Mouse (Mus musculus) spleen, postnatal 10 days (tissue): ENCODE data around the gene Myd88.

Experiments
- DNase-seq, 2 experiments: peaks; one replicate each; pipeline ENCODE4 v3.0.0; 2021 to 2022; ENCODE audit warnings: low spot score in 2 of 2

Gene Myd88

GRCm38 (mm10) chr9:119340212-119340580 is 1.0 kb downstream of the Myd88 start:
- no peak for DNase-seq

- peak; percentile 79 to 84 for DNase-seq
Measured at GRCm38 (mm10) chr9:119339558-119340211, 1.5 kb downstream of the Myd88 start, which contains the start of gene Acaa1a. Gene Acaa1a, plus strand, starts transcription at chr9:119339676.

- peak in 1 of 2 experiments; percentile 39 for DNase-seq
Measured at GRCm38 (mm10) chr9:119339106-119339505, 2.1 kb downstream of the Myd88 start.

- no peak for DNase-seq
Measured at GRCm38 (mm10) chr9:119338350-119338749, 2.9 kb downstream of the Myd88 start.

- DNase-seq: no peak
Measured at GRCm38 (mm10) chr9:119337842-119338241, 3.4 kb downstream of the Myd88 start.

GRCm38 (mm10) chr9:119335571-119335970 is 5.6 kb downstream of the Myd88 start:
- no peak for DNase-seq

GRCm38 (mm10) chr9:119334834-119335233 is 6.4 kb downstream of the Myd88 start:
- DNase-seq: no peak

- DNase-seq: peak in 1 of 2 experiments; percentile 45
Measured at GRCm38 (mm10) chr9:119334324-119334723, 6.9 kb downstream of the Myd88 start.

- no peak for DNase-seq
Measured at GRCm38 (mm10) chr9:119330186-119330963, 10.8 kb downstream of the Myd88 start.

GRCm38 (mm10) chr9:119328488-119328887 is 12.7 kb downstream of the Myd88 start:
- no peak for DNase-seq

GRCm38 (mm10) chr9:119324130-119324529 is 17.1 kb downstream of the Myd88 start:
- no peak for DNase-seq

- DNase-seq: no peak
Measured at GRCm38 (mm10) chr9:119323260-119323645, 18.0 kb downstream of the Myd88 start.

- DNase-seq: peak; percentile 97 to 98
Measured at GRCm38 (mm10) chr9:119322289-119323259, 18.6 kb downstream of the Myd88 start, which contains the start of gene Oxsr1. Gene Oxsr1, minus strand, starts transcription at chr9:119322427.

- DNase-seq: peak in 1 of 2 experiments; percentile 67
Measured at GRCm38 (mm10) chr9:119321392-119322229, 19.6 kb downstream of the Myd88 start.

GRCm38 (mm10) chr9:119320946-119321345 is 20.3 kb downstream of the Myd88 start:
- no peak for DNase-seq

- no peak for DNase-seq
Measured at GRCm38 (mm10) chr9:119320446-119320845, 20.8 kb downstream of the Myd88 start.

- no peak for DNase-seq
Measured at GRCm38 (mm10) chr9:119318891-119319290, 22.3 kb downstream of the Myd88 start.

- DNase-seq: no peak
Measured at GRCm38 (mm10) chr9:119313096-119313495, 28.1 kb downstream of the Myd88 start.

- DNase-seq: no peak
Measured at GRCm38 (mm10) chr9:119309067-119309466, 32.1 kb downstream of the Myd88 start.

- DNase-seq: no peak
Measured at GRCm38 (mm10) chr9:119305863-119306262, 35.3 kb downstream of the Myd88 start.

GRCm38 (mm10) chr9:119298563-119298962 is 42.6 kb downstream of the Myd88 start:
- DNase-seq: no peak
